In the genomic region with DNA sequence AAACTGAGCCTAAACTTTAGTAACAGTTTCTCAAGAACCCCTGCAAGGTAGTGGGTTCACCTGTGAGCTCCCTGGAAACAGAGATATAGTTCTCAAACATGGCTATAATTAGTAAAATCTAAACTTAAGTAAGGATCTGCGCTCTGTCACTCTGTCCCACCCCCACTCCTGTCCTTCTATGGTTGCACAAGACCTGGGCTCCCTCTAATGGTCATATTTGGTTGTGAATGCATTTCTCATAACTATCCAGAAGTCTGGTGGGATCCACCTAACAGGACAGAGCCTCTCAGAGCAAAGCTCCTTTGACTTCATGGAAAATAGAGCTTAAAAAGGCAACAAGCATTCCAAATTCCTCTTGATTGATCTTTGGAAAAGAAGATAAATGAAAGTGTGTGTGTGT, we compare ENCODE assay signal across 9 mouse cellular contexts. TPM values are rescaled to one million over a fixed set of nuclear protein-coding genes. Genes with fewer than 3 reads are reported as not detected.
DNase-seq lines count a peak whose midpoint lies in the region; ATAC-seq and TF ChIP-seq lines count a peak whose summit lies in the region.
"Had no signal": no experiment of that assay in that cellular context is flagged by ENCODE, and none has a peak within 500 bp of the region (broad histone marks: within the 10 kb centered on the region; RNA-seq: fewer than 3 reads in every experiment).

No protein-coding gene starts in this region.

- 72% methylated on average over 1 of the region's 1 CpGs for WGBS in kidney, embryonic 16.5 days
- WGBS in heart, embryonic 13.5 days, result 34% methylated on average over 1 of the region's 1 CpGs
- WGBS in thymus, adult 2 months, result 39% methylated on average over 1 of the region's 1 CpGs

- ATAC-seq in kidney, embryonic 16.5 days (ENCODE audit: low FRiP score, low TSS enrichment), result 0 out of 2 replicates have a peak, but pooled peaks have one; percentile 70
- ATAC-seq in heart, embryonic 13.5 days (ENCODE audit: extremely low read depth, insufficient number of reproducible peaks, low FRiP score, low TSS enrichment), result no peak

- H3K27me3 ChIP-seq in kidney, embryonic 16.5 days (ENCODE audit: insufficient read depth, low read length), result no peaks in the 10 kb centered on the region
- no peaks in the 10 kb centered on the region for H3K27me3 ChIP-seq in heart, embryonic 13.5 days (replicated peaks)
- no peaks in the 10 kb centered on the region for H3K27me3 ChIP-seq in thymus, adult 2 months (ENCODE audit: control insufficient read depth, insufficient read depth, low read length)

- no peak overlapping the region for H3K27ac ChIP-seq in kidney, embryonic 16.5 days (ENCODE audit: low read length)
- no peak overlapping the region for H3K27ac ChIP-seq in heart, embryonic 13.5 days (replicated peaks)
- no peak overlapping the region for H3K27ac ChIP-seq in thymus, adult 2 months (ENCODE audit: control insufficient read depth, insufficient read depth, low read length)

- H3K4me3 ChIP-seq in kidney, embryonic 16.5 days (ENCODE audit: low read length), result no peak overlapping the region
- H3K4me3 ChIP-seq in heart, embryonic 13.5 days, result no peak overlapping the region
- no peak overlapping the region for H3K4me3 ChIP-seq in thymus, adult 2 months (ENCODE audit: control insufficient read depth, insufficient read depth, low read length)

- TF ChIP-seq CTCF in thymus, adult 2 months (IDR thresholded peaks at IDR 0.05; ENCODE audit: borderline replicate concordance, control insufficient read depth, extremely low read depth, insufficient read depth, low read length, poor library complexity), result no peak

- DNase-seq in kidney, adult 8-10 months, result no peak
- peak; percentile 58 for DNase-seq in 3T3-L1 (ENCODE audit: low read depth, low spot score)
- DNase-seq in CD4-positive helper T cell, adult 2 months (ENCODE audit: low read depth, low spot score), result peak; percentile 11
- DNase-seq in thymus, adult 2 months, result no peak
- DNase-seq in adrenal gland, postnatal 25 days, result no peak
- no peak for DNase-seq in thymus, postnatal 4 days

- no peaks in the 10 kb centered on the region for H3K4me1 ChIP-seq in kidney, embryonic 16.5 days (ENCODE audit: insufficient read depth, low read length)
- peaks cover 6% of the 10 kb centered on the region; the same call in 1 of the 2 replicates for H3K4me1 ChIP-seq in heart, embryonic 13.5 days
- no peaks in the 10 kb centered on the region for H3K4me1 ChIP-seq in thymus, adult 2 months (replicated peaks; ENCODE audit: control insufficient read depth, insufficient read depth, low read length)

- H3K4me2 ChIP-seq in kidney, embryonic 16.5 days (replicated peaks; ENCODE audit: low read depth, low read length), result no peak overlapping the region
- H3K4me2 ChIP-seq in heart, embryonic 13.5 days, result 0 out of 2 replicates have a peak overlapping the region, but pooled peaks have one; percentile 29

- no peaks in the 10 kb centered on the region for H3K9me3 ChIP-seq in kidney, embryonic 16.5 days (ENCODE audit: low read length)
- no peaks in the 10 kb centered on the region for H3K9me3 ChIP-seq in heart, embryonic 13.5 days

- H3K36me3 ChIP-seq in kidney, embryonic 16.5 days (ENCODE audit: insufficient read depth, low read length), result no peaks in the 10 kb centered on the region
- H3K36me3 ChIP-seq in heart, embryonic 13.5 days, result no peaks in the 10 kb centered on the region
- H3K36me3 ChIP-seq in thymus, adult 2 months (ENCODE audit: control insufficient read depth, insufficient read depth, low read length), result no peaks in the 10 kb centered on the region

- no peak overlapping the region for H3K9ac ChIP-seq in kidney, embryonic 16.5 days (replicated peaks; ENCODE audit: low read length)
- no peak overlapping the region for H3K9ac ChIP-seq in heart, embryonic 13.5 days

- TF ChIP-seq POLR2A in thymus, adult 2 months (IDR thresholded peaks at IDR 0.05; ENCODE audit: control insufficient read depth, extremely low read depth, insufficient read depth, low read length, poor library complexity), result no peak

RNA-seq across cellular contexts. Expression of gene Hephl1, which starts 57.8 kb away (rescaled TPM):
- polyA plus RNA-seq in kidney, embryonic 16.5 days (2015; fragmentation: Nextera tagmentation; extraction: Ambion mirVana), result not detected in 2 replicates
- polyA plus RNA-seq in heart, embryonic 13.5 days (2015; fragmentation: Nextera tagmentation; extraction: Ambion mirVana), result not detected in 2 replicates
- 0.05 and 0.09 TPM in 2 replicates for polyA plus RNA-seq in thymus, adult 2 months (2012; rRNA removed)
- total RNA-seq in adrenal gland, postnatal 25 days (2021), result 0.24 and 0.43 TPM in 2 replicates
- polyA plus RNA-seq: intestine, embryonic 14.5 days had no signal

Comparison
In these comparisons a context has a peak if more than half of its experiments do, and no peak if none do; other contexts are left out.
1. DNase-seq: peak in 3T3-L1 (single experiment) and CD4-positive helper T cell, adult 2 months (single experiment); none in kidney, adult 8-10 months (0 of 2), thymus, adult 2 months (single experiment), adrenal gland, postnatal 25 days (single experiment) and thymus, postnatal 4 days (single experiment).